Mouse (Mus musculus): ENCODE measurements around the gene Sec14l1. TPM values are rescaled to one million over a fixed set of nuclear protein-coding genes. Genes with fewer than 3 reads are reported as not detected.

Sec14l1 gene
- polyA plus RNA-seq, 1 experiment from 2014 or later = 60.7 TPM

DNA sequence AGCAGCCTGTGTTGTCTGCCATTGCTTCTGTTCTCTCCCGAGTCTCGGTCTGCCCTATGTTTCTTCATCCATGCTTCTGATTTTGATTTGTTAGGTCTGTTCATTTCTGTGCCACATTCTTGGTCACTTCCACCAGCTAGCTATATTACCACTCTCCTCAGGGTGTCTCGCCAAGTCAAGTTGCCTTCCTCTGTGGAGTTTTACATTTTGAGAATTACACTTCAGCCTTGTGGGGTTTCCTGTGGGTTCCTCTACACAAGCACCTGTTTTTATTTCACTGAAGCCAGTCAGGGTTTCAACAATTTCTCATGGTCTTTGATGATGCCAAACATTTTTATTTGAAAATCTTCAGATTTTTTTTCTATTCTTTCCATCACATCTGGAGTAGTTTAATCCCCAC, 67.8 kb downstream of the Sec14l1 start:
- H3K9ac ChIP-seq (ENCODE audit: low read depth, low read length) = no peak overlapping the region
- H3K4me2 ChIP-seq (ENCODE audit: low read length) = no peak overlapping the region
- 87% methylated on average over 3 of the region's 3 CpGs for WGBS
- H3K27ac ChIP-seq (ENCODE audit: low read length) = no peak overlapping the region
- H3K27me3 ChIP-seq (ENCODE audit: control insufficient read depth, insufficient read depth, low read depth, low read length) = no peaks in the 10 kb centered on the region
- H3K4me1 ChIP-seq (ENCODE audit: control insufficient read depth, insufficient read depth, low read length) = no peaks in the 10 kb centered on the region
- peaks cover 13% of the 10 kb centered on the region; the same call in 1 of the 2 replicates for H3K9me3 ChIP-seq (replicated peaks; ENCODE audit: control insufficient read depth, low read length, poor library complexity, severe bottlenecking)
- ATAC-seq = no peak
- no peaks in the 10 kb centered on the region for H3K36me3 ChIP-seq (ENCODE audit: control insufficient read depth, insufficient read depth, low read length)
- no peak overlapping the region for H3K4me3 ChIP-seq (ENCODE audit: low read depth, low read length)

DNA sequence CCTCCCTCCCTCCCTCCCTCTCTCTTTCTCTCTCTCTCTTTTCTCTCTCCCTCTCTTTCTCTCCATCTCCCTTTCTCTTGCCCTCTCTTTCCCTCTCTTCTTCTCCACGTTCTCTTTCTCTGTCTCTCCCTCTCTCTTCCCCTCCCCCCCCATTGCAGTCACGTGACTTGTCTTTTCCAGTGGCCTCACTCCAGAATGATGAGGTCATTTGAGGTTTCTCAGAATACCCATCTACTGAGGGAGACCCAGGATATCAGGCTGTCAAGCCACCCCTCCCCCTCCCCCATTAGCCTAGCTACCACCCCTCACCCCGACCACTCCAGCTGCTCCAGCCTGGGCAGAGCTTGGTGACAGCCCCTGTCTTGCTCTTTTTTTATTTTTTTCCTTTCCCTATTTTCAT, 68.3 kb downstream of the Sec14l1 start:
- peaks cover 13% of the 10 kb centered on the region; the same call in 1 of the 2 replicates for H3K9me3 ChIP-seq (replicated peaks; ENCODE audit: control insufficient read depth, low read length, poor library complexity, severe bottlenecking)
- no peak overlapping the region for H3K4me3 ChIP-seq (ENCODE audit: low read depth, low read length)
- no peak for ATAC-seq
- H3K36me3 ChIP-seq (ENCODE audit: control insufficient read depth, insufficient read depth, low read length) = no peaks in the 10 kb centered on the region
- H3K9ac ChIP-seq (ENCODE audit: low read depth, low read length) = no peak overlapping the region
- H3K27me3 ChIP-seq (ENCODE audit: control insufficient read depth, insufficient read depth, low read depth, low read length) = no peaks in the 10 kb centered on the region
- H3K4me2 ChIP-seq (ENCODE audit: low read length) = no peak overlapping the region
- no peaks in the 10 kb centered on the region for H3K4me1 ChIP-seq (ENCODE audit: control insufficient read depth, insufficient read depth, low read length)
- WGBS = 88% methylated on average over 3 of the region's 3 CpGs
- H3K27ac ChIP-seq (ENCODE audit: low read length) = no peak overlapping the region

GRCm38 (mm10) chr11:117183841-117184240, 68.9 kb downstream of the Sec14l1 start:
- Histone ChIP-seq H3K27ac (ENCODE audit: low read length) (no peak overlapping the region), H3K4me2 (ENCODE audit: low read length) (no peak overlapping the region), H3K36me3 (ENCODE audit: control insufficient read depth, insufficient read depth, low read length) (no peaks in the 10 kb centered on the region), H3K27me3 (ENCODE audit: control insufficient read depth, insufficient read depth, low read depth, low read length) (no peaks in the 10 kb centered on the region), H3K4me1 (ENCODE audit: control insufficient read depth, insufficient read depth, low read length) (no peaks in the 10 kb centered on the region), H3K9ac (ENCODE audit: low read depth, low read length) (no peak overlapping the region), H3K4me3 (ENCODE audit: low read depth, low read length) (no peak overlapping the region), H3K9me3 (replicated peaks; ENCODE audit: control insufficient read depth, low read length, poor library complexity, severe bottlenecking) (peaks cover 13% of the 10 kb centered on the region; the same call in 1 of the 2 replicates)
- ATAC-seq = no peak
- 87% methylated on average over 5 of the region's 5 CpGs for WGBS

GRCm38 (mm10) chr11:117185076-117185933, 70.3 kb downstream of the Sec14l1 start:
- no peak for ATAC-seq
- peaks cover 13% of the 10 kb centered on the region; the same call in 1 of the 2 replicates for H3K9me3 ChIP-seq (replicated peaks; ENCODE audit: control insufficient read depth, low read length, poor library complexity, severe bottlenecking)
- WGBS = 67% methylated on average over 21 of the region's 21 CpGs
- H3K27ac ChIP-seq (ENCODE audit: low read length) = no peak overlapping the region
- no peaks in the 10 kb centered on the region for H3K4me1 ChIP-seq (ENCODE audit: control insufficient read depth, insufficient read depth, low read length)
- no peaks in the 10 kb centered on the region for H3K36me3 ChIP-seq (ENCODE audit: control insufficient read depth, insufficient read depth, low read length)
- H3K4me3 ChIP-seq (ENCODE audit: low read depth, low read length) = no peak overlapping the region
- no peaks in the 10 kb centered on the region for H3K27me3 ChIP-seq (ENCODE audit: control insufficient read depth, insufficient read depth, low read depth, low read length)
- H3K4me2 ChIP-seq (ENCODE audit: low read length) = no peak overlapping the region
- no peak overlapping the region for H3K9ac ChIP-seq (ENCODE audit: low read depth, low read length)

GRCm38 (mm10) chr11:117191524-117191923, 76.6 kb downstream of the Sec14l1 start:
- no peak for ATAC-seq
- no peak overlapping the region for H3K27ac ChIP-seq (ENCODE audit: low read length)
- WGBS = 74% methylated on average over 5 of the region's 5 CpGs
- H3K9ac ChIP-seq (ENCODE audit: low read depth, low read length) = no peak overlapping the region
- H3K4me3 ChIP-seq (ENCODE audit: low read depth, low read length) = no peak overlapping the region
- H3K27me3 ChIP-seq (ENCODE audit: control insufficient read depth, insufficient read depth, low read depth, low read length) = no peaks in the 10 kb centered on the region
- H3K4me2 ChIP-seq (ENCODE audit: low read length) = no peak overlapping the region
- no peaks in the 10 kb centered on the region for H3K36me3 ChIP-seq (ENCODE audit: control insufficient read depth, insufficient read depth, low read length)
- H3K9me3 ChIP-seq (replicated peaks; ENCODE audit: control insufficient read depth, low read length, poor library complexity, severe bottlenecking) = no peaks in the 10 kb centered on the region
- H3K4me1 ChIP-seq (ENCODE audit: control insufficient read depth, insufficient read depth, low read length) = no peaks in the 10 kb centered on the region

DNA sequence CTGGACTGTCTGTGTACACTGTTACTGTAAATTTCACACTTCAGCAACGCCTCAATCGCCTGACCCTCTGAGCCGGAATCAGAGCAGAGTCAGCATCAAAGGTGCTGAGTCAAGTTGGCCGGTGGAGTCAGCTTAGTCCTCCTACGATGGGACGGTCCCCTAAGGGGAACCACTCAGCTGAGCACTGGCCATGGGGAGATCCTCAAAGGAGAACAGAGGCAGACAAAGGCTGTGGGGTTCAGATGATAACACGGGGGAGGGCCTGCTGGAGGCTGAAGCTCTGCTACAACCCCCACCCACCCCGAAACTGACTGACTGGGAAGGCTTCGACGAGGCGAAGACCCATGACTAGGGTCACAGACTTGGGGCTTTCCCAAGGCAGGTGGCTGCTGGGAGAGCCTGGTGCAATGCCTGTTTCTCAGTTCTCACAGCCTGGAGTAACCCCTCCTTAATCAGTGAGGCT, 79.5 kb downstream of the Sec14l1 start:
- Histone ChIP-seq H3K27ac (ENCODE audit: low read length) (no peak overlapping the region), H3K4me3 (ENCODE audit: low read depth, low read length) (no peak overlapping the region), H3K27me3 (ENCODE audit: control insufficient read depth, insufficient read depth, low read depth, low read length) (peaks cover 14% of the 10 kb centered on the region), H3K9ac (ENCODE audit: low read depth, low read length) (no peak overlapping the region), H3K9me3 (replicated peaks; ENCODE audit: control insufficient read depth, low read length, poor library complexity, severe bottlenecking) (no peaks in the 10 kb centered on the region), H3K4me1 (ENCODE audit: control insufficient read depth, insufficient read depth, low read length) (peaks cover 4% of the 10 kb centered on the region), H3K4me2 (ENCODE audit: low read length) (no peak overlapping the region), H3K36me3 (ENCODE audit: control insufficient read depth, insufficient read depth, low read length) (no peaks in the 10 kb centered on the region)
- 73% methylated on average over 11 of the region's 11 CpGs for WGBS
- no peak for ATAC-seq

GRCm38 (mm10) chr11:117195616-117196015, 80.6 kb downstream of the Sec14l1 start:
- no peaks in the 10 kb centered on the region for H3K36me3 ChIP-seq (ENCODE audit: control insufficient read depth, insufficient read depth, low read length)
- no peaks in the 10 kb centered on the region for H3K9me3 ChIP-seq (replicated peaks; ENCODE audit: control insufficient read depth, low read length, poor library complexity, severe bottlenecking)
- H3K9ac ChIP-seq (ENCODE audit: low read depth, low read length) = no peak overlapping the region
- H3K4me2 ChIP-seq (ENCODE audit: low read length) = no peak overlapping the region
- H3K4me3 ChIP-seq (ENCODE audit: low read depth, low read length) = no peak overlapping the region
- H3K27me3 ChIP-seq (ENCODE audit: control insufficient read depth, insufficient read depth, low read depth, low read length) = peaks cover 23% of the 10 kb centered on the region
- no peak overlapping the region for H3K27ac ChIP-seq (ENCODE audit: low read length)
- 93% methylated on average over 6 of the region's 6 CpGs for WGBS
- peaks cover 9% of the 10 kb centered on the region for H3K4me1 ChIP-seq (ENCODE audit: control insufficient read depth, insufficient read depth, low read length)
- no peak for ATAC-seq

DNA sequence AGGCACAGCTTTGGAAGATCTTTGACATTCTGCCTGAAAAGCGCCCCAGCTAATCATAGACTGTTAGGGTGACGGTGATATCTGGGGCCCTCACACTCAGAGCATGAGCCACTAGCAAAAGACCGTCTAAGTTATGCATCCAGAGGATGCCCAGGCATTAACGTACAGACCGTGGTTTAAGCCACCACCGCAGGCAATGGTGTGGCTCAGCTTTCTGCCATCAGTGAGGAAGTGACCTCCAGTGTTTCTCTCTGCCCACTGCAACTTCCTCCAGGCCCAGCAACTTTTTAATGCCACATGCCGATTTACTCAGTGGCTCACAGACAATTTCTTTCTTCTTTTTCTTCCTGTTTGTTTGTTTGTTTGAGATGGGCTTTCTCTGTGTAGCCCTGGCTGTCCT, 81.7 kb downstream of the Sec14l1 start:
- Histone ChIP-seq H3K27ac (ENCODE audit: low read length) (no peak overlapping the region), H3K4me3 (ENCODE audit: low read depth, low read length) (no peak overlapping the region), H3K4me2 (ENCODE audit: low read length) (no peak overlapping the region), H3K36me3 (ENCODE audit: control insufficient read depth, insufficient read depth, low read length) (no peaks in the 10 kb centered on the region), H3K27me3 (ENCODE audit: control insufficient read depth, insufficient read depth, low read depth, low read length) (peaks cover 30% of the 10 kb centered on the region), H3K4me1 (ENCODE audit: control insufficient read depth, insufficient read depth, low read length) (peaks cover 9% of the 10 kb centered on the region), H3K9me3 (replicated peaks; ENCODE audit: control insufficient read depth, low read length, poor library complexity, severe bottlenecking) (no peaks in the 10 kb centered on the region), H3K9ac (ENCODE audit: low read depth, low read length) (no peak overlapping the region)
- no peak for ATAC-seq
- WGBS = 89% methylated on average over 7 of the region's 7 CpGs

- H3K4me3 ChIP-seq (ENCODE audit: low read depth, low read length) = no peak overlapping the region
- H3K9ac ChIP-seq (ENCODE audit: low read depth, low read length) = no peak overlapping the region
- peaks cover 32% of the 10 kb centered on the region for H3K27me3 ChIP-seq (ENCODE audit: control insufficient read depth, insufficient read depth, low read depth, low read length)
- no peaks in the 10 kb centered on the region for H3K9me3 ChIP-seq (replicated peaks; ENCODE audit: control insufficient read depth, low read length, poor library complexity, severe bottlenecking)
- H3K27ac ChIP-seq (ENCODE audit: low read length) = no peak overlapping the region
- H3K4me2 ChIP-seq (ENCODE audit: low read length) = no peak overlapping the region
- H3K4me1 ChIP-seq (ENCODE audit: control insufficient read depth, insufficient read depth, low read length) = peaks cover 9% of the 10 kb centered on the region
- WGBS = 87% methylated on average over 5 of the region's 5 CpGs
- H3K36me3 ChIP-seq (ENCODE audit: control insufficient read depth, insufficient read depth, low read length) = no peaks in the 10 kb centered on the region
- ATAC-seq = no peak
Measured at GRCm38 (mm10) chr11:117198122-117198521, 83.2 kb downstream of the Sec14l1 start.
